Mouse (Mus musculus) urinary bladder, postnatal 14 days (tissue): Measurements from ENCODE around the gene Art1.

Experiments
- DNase-seq: peaks from one replicate; pipeline ENCODE4 v3.0.0; 2021; ENCODE audit warnings: low spot score

Art1 gene

DNA sequence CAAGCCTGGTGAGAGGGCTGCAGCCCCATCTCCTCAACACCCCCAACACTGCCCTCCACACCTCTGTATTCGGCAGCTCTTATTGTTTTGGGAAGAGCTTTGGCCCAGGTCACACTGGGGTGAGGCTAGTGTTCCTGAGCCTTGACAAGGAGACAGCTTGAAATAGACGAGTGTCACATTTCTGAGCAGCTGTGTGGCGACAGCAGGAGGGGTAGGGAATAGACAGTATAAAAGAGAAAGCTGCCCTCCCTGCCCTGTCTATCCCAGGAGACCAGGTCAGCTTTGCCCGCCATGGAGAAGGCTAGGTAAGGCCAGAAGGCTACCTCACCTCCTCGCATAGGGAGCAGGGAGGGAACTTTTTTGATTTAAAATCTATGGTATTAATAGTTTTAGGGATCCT is at the start of gene Art1:
Art1 (plus strand) TSS at position 257 of the 400 bp plus-strand sequence.
- no peak for DNase-seq

DNA sequence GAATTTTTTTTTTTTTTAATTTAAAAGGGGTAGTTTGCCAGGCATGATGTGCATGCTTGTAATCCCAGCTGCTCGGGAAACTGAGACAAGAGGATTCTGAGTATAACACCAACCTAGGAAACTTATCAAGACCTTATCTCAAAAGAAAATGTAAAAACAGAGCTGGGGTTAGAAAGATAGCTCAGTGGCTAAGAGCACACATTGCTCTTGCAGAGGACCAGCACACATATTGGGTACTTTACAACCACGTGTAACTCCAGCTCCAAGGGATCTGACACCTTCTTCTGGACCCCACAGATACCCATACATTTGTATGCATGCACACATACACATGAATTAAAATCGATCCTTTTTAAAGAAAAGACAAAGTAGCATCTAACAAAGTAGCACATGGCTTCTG is 40.2 kb upstream of the Art1 start:
- DNase-seq, result no peak

DNA sequence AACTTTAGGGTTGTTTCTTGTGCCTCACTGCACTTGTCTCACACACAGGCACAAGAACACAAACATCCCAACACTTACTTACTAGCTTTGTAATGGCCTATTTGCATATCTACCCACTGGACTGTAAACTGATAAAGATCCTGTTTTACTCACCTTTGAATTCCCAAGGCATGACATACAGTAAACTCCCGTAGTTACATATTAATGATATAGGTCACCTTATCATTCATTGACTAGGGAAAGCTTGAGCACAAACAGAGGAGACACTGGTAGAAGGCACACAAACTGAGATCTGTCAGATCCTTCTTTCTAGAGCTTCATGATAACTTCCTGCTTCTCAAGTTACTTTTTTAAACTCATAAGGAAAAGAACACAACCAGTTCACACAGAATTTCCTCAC is 39.3 kb upstream of the Art1 start:
- DNase-seq, result no peak

DNA sequence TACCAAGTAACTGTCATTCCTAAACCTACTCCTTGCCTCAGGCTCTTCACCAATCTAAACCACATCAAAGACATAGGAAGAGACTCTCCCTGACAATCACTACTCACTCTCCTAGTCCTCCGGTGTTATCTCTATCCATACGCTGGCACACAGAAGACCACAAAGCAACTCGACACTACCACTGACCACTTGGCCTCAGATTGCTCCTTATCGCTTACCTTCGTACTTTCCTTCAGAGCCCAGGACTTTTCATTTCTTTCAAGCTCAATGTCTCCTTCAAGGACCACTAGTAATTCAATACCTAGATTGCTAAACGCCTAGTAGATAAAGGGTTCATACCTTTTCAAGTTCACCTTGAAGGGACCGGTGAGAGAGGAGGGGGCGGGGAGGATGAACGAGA is 37.7 kb upstream of the Art1 start:
- no peak for DNase-seq

DNA sequence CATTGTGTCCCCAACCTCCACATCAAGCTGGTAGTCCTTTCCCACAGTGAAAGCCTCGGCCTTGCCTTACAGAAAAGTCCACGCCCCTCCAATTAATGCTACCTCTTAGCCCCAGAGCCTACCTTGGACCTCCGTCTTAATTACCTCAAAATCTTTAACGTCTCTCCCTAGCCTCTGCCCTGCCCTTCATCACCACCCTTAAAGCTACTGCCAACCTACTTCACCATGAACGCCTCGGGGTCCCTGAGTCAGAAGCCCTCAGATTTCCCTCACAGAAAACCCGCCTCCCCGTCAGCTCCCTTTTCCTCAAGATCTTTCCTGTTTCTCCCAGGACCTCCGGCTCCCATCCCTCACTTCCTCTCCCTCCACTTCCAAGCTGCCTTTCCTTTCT is 36.9 kb upstream of the Art1 start:
- no peak for DNase-seq

DNA sequence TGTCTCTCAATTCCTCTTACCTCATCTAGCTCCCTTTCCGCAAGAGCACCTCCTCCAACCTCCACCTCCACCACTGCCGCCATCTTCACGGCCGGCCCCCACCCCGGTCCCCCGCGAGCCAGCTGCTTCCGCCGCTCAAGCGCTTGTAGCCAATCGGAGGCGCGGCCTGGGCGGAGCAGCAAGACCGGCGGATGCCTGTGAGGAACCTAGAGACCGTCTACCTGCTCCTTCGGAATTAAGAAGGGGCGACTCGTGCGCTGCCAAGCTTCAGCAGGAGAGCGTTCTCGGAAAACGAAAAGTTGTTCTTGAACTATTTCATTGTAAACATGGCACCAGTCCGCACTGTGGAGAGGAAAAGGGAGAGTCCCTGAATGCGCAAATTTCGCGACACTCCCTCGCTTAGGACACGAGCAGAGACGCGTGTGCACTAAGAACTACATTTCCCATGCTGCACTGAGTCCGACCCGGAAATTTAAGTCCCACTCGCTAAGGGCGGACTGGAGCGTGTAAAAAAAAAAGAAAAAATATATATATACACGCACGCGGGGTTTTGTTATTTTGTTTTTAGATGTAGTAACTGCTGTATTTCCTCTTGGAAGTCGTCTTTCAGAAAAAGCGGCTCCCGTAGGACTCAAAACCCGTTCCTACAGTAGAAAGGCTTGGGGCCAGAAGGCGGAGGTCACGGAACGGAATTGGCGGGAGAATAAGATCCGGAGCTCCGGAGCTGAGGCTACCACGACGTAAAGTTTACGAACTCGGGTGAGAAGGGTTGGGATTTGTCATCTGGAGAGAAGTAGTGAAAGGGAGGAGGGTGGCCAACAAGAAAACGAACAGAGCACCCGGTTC is 36.3 kb upstream of the Art1 start, which contains the start of the genes Rnf121, Xndc1 and Xntrpc:
Rnf121 (minus strand) TSS at position 424 of the 846 bp plus-strand sequence.
Xndc1 (plus strand) TSS at position 466 of the 846 bp plus-strand sequence.
Xntrpc (plus strand) TSS at position 668 of the 846 bp plus-strand sequence.
- peak; percentile 93 for DNase-seq

DNA sequence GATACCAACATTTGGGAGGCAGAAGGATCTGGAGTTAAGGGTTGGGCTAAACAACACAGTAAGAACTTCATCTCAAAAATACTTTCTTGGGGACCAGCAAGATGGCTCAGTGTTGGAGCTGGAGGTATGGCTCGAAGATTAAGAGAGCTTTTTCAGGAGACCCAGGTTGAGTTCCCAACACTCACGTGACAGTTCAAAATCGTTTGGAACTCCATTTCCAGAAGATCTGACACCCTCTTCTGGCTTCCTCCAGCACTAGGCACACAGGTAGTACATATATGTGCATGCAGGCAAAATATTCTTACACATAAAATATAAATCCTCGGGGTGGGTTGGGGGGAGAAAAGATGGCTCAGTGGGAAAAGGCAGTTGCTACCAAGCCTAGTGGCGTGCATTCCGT is 35.2 kb upstream of the Art1 start:
- no peak for DNase-seq

DNA sequence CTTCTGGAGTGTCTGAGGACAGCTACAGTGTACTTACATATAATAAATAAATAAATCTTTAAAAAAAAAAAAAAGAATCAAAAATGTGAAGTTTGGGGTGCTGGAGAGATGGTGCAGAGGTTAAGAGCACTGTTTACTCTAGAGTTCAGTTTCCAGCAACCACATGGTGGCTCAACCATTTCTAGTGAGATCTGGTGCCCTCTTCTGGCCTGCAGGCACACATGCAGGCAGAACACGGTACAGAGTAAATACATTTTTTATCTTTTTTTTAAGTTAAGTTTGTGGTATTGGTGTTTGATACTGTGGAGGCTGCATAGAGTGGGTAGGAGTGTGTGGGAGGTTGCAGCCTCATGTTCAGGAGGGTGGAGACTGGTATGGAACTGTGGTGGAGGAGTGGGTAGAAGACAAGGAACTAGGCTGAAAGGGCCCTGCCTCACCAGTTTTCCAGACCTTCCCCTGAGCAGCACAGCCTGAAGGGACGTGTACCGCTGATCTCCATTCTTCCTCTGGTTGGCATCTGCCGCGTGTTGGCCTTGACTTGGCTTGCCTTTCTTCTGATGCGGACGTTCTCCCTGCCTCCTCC is 24.7 kb upstream of the Art1 start:
- no peak for DNase-seq

DNA sequence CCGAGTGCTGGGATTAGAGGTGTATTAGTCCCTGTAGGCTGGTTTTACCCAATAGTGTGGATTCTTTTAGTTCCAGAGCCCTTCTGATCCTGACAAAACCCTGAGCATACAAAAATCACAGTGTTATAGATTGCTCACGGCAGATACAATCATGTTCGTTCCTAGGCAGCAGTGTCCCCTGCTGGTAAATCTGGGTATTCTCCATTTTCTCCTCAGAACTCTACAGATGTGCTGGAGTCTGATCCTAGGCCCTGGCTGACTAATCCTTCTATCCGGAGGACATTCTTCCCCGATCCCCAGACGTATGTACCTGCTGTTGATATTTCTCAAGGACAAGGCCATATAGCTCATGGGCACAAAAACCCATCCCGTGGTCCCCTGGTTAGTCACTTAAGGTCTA is 23.0 kb upstream of the Art1 start:
- peak; percentile 41 for DNase-seq

DNA sequence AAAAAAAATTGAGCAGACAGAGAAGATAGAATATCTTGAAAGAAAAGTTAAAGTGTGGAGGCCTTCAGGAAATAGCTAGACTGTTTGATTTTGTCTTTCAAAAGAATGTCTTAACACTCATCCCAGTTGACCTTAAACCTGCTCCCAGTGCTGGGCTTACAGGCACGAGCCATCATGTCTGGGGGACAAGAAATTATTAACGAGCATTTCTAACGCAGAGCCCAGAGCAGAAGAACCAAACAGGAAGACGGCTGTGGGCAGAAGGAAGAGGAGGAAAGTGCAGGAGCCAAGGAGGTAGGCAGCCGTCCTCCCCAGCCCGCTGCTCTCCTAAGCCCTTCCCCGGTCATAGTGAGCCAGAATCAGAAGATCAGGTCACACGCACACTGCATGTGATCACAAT is 21.2 kb upstream of the Art1 start:
- no peak for DNase-seq

DNA sequence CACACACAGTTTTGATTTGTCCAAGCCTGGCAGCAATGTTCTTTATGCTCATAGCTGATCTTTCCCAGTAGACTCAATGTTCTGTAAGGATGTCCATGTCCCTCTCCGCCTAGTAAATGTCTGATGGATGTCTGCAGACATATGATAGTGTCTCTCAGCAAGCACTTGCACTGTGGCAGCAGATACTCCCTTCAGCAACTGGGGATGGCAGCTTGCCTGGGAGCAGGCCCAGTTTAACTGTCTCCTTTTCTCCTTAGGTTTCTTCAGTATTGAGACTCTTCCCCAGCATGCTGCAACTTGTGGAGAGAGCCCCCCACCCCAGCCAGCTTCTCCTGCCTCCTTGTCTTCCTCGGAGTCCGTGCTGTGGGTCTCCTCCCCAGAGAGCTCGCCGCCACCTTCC is 19.8 kb upstream of the Art1 start:
- no peak for DNase-seq

DNA sequence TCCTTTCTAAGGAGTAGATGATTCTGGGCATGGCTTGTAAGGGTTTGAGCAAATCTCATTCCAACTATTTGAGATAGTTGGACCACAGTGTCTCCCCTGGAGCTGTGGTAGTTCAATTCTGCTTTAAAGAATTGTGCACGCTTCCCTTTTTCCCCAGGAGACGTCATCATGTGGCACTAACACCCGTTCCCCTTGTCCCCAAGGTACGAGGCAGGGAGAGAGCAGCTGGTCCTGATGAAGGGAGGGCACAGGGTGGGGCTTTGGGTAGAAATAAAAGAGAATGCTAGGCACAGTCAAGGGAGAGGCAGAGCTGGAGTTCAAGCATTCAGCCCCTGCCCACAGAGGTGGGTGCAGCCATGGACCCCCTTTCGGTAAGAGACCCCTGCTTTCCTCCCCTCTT is 18.7 kb upstream of the Art1 start, which contains the start of gene Trpc2:
Trpc2 (plus strand) TSS at position 301 of the 400 bp plus-strand sequence.
- no peak for DNase-seq

DNA sequence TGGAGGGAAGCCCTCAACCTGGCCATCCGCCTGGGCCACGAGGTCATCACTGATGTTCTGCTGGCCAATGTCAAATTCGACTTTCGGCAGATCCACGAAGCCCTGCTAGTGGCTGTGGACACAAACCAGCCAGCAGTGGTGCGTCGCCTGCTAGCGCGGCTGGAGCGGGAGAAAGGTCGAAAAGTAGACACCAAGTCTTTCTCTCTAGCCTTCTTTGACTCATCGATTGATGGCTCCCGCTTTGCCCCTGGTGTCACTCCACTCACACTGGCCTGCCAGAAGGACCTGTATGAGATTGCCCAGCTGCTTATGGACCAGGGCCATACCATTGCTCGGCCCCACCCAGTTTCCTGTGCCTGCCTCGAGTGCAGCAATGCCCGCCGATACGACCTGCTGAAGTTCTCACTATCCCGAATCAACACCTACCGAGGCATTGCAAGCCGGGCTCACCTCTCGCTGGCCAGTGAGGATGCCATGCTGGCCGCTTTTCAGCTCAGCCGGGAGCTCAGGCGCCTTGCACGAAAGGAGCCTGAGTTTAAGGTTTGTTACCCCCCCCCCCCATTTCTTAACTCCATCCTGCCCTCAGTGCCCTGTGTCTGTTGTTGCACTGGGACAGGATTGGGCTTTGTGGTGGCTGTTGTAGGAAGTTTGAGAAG is 17.4 kb upstream of the Art1 start:
- DNase-seq, result no peak

DNA sequence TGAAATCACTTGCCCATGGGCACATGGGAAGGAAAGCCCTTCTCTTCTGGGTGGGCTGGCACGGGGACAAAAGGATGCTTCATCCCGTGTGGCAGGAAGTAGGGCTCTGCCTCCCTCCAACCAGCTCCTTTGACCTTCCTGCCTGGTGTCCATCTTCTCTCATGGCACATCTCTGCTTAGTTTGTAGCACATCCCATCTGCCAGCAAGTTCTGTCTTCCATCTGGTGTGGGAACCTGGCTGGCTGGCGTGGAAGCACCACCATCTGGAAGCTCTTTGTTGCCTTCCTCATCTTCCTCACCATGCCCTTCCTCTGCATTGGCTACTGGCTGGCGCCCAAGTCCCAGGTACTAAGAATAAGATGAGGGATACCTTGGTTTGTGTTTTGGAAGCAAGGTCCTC is 14.2 kb upstream of the Art1 start:
- no peak for DNase-seq

DNA sequence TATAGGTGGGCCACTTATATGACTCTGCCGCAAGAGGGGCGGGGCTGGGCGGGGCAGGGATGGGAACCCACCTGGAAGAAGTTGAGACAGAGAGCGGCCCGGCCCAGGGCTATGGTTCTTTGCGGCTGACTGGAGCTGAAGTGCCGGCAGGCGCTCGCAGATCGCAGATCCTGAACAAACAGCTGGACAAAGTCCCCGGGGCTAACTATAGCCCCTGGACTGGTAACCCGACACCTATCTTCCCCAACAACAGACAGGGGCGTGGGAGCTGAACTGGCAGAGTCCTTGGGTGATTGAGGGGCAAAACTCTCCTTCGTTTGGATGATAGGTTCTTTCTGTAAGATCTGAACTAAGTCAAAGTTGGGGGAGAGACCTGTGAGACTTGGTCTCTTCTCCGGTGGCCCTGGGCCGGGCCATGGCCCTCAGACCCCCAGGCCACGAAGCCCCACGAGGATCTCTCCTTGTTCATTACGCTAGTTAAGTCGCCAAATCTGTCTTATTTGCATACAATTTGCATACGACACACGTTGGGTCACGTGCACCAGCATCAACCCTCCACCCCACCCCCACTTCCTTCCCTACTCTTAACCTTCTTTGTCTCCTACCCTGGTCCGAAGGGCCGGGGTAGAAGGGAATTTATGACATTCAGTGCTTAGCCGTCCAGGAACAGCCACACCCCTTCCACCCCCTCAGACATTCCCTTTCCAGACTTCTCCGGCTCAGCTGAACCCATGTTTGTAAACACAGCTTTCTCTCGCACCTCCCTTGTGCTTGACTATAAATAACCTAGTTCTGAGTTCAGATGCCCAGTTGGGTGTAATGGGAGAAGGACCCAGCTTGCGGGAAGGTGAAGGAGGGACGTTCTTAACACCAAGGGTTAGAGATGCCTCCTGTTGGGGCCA is 1.5 kb upstream of the Art1 start:
- DNase-seq, result no peak

DNA sequence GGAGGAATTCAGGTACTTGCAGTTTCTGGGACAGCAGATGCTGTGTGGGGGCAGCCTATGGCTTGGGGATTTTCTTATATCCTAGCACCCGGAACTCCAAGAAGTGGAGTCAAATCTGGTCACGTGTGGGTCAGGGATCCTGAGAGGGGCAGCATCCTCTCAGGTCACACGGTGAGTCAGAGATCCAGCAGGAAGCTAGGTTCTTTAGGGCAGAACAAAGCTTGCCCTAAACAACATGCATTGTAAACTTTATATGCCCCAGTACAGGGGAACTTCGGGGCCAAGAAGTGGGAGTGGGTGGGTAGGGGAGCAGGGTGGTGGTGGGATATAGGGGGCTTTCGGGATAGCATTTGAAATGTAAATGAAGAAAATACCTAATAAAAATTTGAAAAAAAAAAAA is 675 bp upstream of the Art1 start:
- no peak for DNase-seq

DNA sequence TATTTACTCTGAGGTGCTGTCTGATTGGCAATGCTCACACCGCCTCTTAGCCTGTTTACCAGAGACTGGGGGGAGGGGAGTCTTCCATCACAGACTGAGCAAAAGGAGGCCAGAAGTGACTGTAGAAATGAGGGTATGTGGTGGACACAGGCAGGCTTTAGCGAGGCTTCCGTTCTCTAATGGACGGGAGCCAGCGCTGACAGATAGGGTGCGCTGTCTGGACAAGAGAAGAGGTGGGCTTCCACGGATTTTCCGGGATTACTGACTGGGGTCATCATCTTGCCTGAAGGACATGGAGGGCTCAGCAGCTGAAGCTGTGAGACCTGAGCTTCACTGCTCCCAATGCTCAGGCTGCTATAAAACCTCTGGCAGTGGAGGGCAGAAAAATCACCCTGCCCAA is 698 bp downstream of the Art1 start:
- DNase-seq, result no peak

DNA sequence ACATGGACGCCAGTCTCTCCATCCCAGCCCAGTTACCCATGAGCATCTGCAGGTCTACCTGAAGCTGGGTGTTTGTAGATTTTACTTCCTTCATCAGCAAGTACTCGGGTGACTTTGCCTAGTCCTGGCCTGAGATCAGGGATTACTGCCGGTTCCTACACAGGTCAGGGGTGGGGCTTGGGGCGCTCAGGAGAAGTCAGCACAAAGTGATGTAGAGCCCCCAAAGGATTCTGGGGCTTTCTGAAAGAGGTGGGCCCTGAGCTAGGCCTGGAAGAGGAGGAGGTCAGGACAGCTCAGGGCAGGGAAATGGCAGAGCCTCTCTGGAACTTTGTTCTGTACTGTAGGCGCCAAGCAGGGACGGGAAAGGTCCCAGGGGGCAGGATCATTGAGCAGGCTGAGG is 1.2 kb downstream of the Art1 start:
- DNase-seq, result no peak

DNA sequence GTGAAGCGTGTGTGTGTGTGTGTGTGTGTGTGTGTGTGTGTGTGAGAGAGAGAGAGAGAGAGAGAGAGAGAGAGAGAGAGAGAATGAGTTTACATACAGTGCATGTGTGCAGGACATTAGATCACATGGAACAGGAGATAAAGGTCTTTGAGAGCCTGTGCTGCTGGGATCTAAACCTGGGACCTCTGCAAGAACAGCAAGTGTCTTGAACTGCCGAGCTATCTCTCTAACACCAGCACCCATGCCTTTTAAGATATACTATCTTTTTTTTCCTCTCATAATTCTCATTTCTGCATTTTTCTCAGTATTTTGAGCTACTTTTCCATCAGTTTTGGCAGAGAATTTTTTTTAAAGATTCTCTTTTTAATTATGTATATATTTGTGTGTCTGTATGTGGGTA is 2.0 kb downstream of the Art1 start:
- DNase-seq, result no peak

DNA sequence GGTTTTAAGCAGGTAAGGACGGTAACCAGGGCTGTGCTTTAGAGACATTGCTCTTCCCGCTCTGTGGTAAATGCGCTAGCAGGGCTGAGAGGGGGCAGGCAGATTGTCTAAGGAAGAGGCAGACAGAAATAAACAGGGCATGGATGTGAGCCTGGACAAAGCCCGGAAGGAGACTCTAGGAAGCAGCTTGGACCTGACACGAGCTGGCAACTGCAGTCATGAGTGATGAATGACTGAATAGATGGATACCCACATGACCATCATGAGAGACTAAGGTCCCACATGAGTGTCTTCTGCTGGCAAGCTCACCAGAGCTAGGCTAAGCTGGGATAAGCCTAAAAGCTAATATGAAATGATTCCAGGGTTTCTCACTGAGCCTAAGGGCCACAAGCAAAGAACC is 2.6 kb downstream of the Art1 start:
- no peak for DNase-seq

DNA sequence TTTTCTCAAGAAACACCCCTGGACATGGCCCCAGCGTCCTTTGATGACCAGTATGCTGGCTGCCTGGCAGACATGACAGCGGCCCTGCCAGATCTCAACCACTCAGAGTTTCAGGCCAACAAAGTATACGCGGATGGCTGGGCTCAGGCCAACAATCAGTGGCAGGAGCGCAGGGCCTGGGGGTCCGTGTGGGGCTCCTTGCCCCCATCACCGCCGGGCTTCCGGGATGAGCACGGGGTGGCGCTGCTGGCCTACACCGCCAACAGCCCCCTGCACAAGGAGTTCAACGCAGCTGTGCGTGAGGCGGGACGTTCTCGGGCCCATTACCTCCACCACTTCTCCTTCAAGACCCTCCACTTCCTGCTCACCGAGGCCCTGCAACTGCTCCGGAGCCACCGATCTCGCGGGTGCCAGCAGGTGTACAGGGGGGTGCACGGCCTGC is 5.2 kb downstream of the Art1 start:
- DNase-seq, result no peak

DNA sequence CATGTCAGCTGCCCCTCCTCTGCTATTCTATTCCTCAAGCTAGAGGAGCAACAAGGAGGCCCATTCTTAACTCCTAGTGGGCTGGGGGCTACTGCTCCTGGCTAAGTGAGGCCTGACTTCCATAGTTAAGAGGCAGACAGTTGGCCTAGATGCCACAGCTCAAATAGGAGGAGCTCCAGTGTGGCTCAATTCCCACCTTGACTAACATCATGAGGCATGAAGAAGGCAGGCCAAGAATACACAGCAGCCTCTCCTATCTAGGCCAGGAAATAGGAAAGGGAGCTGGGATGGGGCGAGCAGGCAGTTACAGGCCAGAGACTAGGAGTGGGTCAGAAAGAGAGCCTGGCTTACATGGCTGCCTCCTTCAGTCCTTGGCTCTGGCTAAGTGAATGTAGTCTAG is 6.7 kb downstream of the Art1 start:
- no peak for DNase-seq
